Mouse (Mus musculus): Measurements from ENCODE around the gene Thap4. TPM values are rescaled to one million over a fixed set of nuclear protein-coding genes. Genes with fewer than 3 reads are reported as not detected.
A peak's percentile ranks its signal among the peaks of the same experiment; 100 is the strongest.
"Not testable (repeated sequence)": the region's sequence is repeated elsewhere in the genome, so short reads cannot be mapped to it uniquely, and the experiment has no call there.

The Thap4 gene
- total RNA-seq (2021), result 10 to 100 TPM; 61.0 to 65.6 TPM
- long read RNA-seq, experiment 1, full-length matches to known transcripts, result 31 of 40 reads
- long read RNA-seq, experiment 1, partial matches to known transcripts, result 9 of 40 reads
- long read RNA-seq, experiment 1, other reads (novel, unspliced or antisense), result 0 of 40 reads
- long read RNA-seq, experiment 2, full-length matches to known transcripts, result 32 of 41 reads
- long read RNA-seq, experiment 2, partial matches to known transcripts, result 9 of 41 reads
- long read RNA-seq, experiment 2, other reads (novel, unspliced or antisense), result 0 of 41 reads

DNA sequence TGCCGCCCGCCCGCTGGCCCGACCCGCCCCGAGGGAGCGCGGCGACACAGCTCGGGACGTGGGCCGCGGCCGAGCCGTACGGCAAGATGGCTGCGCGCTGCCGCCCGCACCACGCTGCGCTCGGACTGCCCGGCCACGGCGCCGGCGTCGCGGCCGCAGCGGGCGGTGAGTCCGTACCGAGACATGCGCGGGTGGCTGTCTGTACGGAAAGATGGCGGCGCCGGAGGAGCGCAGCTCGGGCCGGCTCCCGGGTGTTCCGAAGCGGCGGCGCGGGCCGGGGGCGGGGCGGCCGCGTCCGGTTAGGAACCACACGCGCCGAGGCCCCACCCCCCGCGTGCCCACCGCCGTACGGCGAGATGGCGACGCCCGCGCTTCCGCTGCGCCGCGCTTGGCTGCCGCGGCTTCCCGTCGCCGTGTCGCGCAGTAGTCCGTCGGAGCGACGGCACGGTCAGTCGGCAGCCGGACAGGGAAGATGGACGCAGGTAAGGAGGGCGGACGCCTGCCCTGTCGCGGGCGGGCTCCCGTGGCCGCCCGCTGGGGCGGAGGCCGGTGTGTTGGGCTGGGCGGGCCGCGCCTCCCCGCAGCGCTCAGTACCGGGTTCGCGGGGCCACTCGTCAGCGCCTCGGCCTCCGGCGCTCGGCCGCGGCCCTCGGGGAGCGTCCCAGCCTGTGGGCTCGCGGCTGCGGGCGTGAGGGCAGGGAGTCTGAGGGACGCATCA lies at the start of gene Thap4:
Gene Thap4, minus strand, starts transcription at position 292 of the 718 bp plus-strand sequence.
- DNase-seq, result peak; percentile 88 to 90

DNA sequence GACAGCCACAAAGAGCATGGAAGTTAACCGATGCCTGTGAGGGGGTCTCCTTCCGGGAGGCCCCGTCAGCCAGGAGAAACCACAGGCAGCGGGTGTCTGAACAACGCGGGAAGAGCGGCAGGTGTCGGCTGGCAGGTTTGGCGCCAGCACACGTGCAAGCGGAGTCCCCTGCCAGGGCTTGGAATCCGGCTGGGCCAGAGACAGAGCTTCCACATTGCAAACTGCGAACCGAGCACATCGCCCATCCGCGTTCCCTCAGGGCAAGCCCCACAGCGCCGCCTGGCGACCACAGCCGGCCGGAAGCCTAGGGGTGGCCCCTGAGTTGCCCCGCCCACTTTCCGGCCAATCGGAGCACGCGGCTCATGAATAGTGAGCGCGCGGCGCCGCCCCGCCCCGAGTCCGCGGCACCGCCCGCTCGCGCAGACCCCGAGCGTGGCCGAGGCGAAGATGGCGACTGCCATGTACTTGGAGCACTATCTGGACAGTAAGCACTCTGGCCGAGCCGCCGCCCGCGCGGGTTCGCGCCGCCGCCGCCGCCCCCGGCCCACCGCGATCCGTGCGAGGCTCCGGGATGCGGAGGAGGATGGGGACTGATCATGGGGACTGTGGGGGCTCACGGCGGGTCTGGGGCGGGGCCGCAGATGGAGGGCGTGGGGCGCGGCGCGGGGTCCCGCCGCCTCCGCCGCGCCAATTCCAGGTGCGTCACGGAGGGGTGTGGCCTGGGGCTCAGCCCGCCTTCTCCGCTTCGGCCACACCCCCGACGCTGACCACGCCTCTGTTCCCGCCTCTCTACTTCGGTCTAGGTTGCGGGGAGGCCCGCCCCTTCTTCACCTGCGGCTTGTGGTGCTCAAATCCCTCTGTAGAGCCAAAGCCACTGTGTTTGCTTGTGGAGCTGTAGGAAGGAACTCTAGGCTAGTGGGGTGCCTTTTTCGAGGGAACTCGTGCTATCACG lies 49.2 kb upstream of the Thap4 start, which contains the start of gene Ing5:
Gene Ing5, plus strand, starts transcription at position 410 of the 952 bp plus-strand sequence.
- intact Hi-C loops (cut with DNase I), result loop anchor here (5.0 kb wide), 1 partner anchor 137 kb away; no protein-coding TSS in a partner anchor
- DNase-seq, result peak; percentile 99 to 100

More for the DNA sequence above, at the start of gene Thap4:
- intact Hi-C loops (cut with DNase I), result no loop called here

DNA sequence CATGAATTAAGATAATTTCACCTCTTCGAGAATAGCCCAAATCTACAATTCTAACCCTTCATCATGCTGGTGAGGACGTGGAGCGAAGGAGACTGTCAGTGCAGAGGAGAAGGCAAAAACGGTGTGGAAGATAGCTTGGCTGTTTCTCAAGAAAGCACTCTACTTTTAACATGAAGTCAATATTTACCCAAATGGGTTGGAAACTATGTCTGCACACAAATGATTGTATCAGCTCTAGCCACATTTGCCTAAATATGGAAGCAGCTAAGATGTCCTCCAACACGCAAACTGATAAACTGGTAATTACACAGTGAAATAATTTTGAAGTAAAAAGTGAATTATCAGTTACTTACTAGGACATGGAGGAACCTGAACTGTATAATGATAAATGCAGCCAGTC lies 48.1 kb upstream of the Thap4 start:
- intact Hi-C loops (cut with DNase I), result loop anchor here (5.0 kb wide), 1 partner anchor 135 kb away; no protein-coding TSS in a partner anchor
- no peak for DNase-seq

DNA sequence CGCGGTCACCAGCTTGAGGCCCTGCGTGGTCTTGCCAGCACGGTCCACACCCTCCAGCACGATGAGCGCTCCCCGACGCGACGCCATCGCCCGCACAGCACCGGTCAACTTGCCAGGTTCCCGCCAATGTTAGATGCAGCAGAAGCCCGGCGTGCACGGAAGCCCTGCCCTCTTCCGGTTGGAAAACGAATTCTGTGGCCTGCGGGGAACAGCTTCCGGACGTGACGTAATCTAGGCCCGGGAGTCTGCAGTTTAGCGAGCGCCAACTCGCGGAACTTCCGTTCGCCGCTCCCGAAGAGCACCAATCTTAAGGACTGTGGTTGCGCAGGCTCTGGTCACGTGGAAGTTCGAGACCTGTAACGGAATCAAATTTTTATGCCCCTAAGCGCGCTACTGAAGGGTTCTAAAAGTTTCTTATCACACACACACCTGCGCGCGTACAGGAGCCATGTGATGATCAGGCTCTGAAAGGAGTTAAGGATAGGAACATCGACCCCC lies 47.1 kb upstream of the Thap4 start, which contains the start of gene Dtymk:
Gene Dtymk, minus strand, starts transcription at position 194 of the 498 bp plus-strand sequence.
- intact Hi-C loops (cut with DNase I), result loop anchor here (2.0 to 5.0 kb wide), 2 partner anchors 45 to 134 kb away; no protein-coding TSS in a partner anchor
- peak; percentile 81 to 88 for DNase-seq

DNA sequence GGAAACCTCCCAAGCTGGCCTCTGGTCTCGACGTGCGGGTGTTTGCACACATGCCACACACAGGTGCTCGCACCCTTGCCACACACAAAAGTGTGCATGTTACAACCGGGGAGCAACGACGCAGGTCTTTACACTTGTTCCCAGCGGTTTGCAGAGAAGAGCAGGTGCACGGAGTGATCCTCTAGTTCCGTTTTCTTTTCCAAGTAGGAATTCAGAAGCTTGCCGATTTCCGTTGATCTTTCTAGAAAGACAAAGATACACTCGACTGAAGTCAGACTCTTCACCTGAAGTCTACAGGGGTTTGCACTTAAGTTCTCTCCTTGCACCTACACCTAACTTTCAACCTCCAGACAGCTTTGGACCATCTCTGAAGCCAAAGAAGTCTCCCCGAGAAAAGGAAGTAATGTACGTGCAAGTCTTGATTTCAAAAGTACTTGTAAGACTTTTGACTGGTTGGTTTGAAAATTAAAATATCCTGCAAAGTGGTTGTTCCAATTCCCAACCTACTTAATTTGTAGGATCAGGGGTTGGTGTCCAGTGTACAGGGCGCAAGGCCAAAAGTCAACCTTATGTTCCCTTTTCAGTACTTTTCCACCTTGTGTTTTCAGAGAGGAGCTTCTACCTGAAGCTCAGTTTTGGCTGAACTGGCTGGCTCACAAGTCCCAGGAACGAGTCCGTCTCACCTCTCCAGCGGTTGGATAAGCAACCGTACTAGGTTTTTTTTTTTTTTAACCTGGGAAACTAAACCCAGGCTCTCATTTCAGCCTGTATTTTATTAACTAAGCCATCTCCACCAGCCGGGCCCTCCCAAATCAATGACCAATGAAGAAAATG lies 46.2 kb upstream of the Thap4 start:
- intact Hi-C loops (cut with DNase I), result loop anchor here (2.0 to 5.0 kb wide), 2 partner anchors 44 to 134 kb away; no protein-coding TSS in a partner anchor
- DNase-seq, result no peak

DNA sequence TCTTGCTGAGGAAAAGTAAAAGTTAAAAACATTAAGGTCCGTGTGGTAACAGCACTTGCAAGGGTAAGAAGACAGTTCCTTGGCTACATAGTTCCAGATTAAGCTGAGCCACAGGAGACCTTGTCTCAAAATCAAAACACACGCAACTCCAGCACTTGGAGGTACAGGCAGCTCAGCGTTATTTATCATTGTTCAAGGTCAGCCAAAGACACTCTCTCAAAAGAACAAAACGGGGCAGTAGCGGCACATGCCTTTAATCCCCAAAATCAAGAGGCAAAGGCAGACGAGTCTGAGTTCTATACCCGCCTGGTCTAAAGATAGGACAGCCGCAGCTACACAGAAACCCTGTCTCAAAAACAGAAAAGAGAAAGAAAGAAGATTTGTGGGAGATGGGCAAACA lies 41.2 kb upstream of the Thap4 start:
- intact Hi-C loops (cut with DNase I), result no loop called here
- DNase-seq, result no peak

DNA sequence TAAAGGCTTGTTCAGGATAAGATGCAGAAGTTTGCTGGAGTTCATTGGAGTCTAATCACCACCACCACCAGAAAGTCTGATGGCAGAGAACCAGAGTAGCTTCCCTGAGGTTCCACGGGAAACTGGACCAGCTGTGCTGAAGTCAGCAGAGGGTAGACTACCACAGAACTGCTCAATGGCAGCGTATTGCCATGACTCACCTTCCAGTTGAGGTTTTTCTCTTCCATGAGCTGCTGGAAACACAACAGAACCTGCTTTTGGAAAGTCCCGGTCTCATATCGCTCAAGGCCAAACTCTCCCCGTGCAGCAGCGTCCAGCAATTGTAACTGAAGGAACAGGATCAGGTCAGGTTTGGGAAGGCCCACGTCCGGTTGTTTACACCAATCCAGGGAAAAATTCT lies 39.9 kb upstream of the Thap4 start:
- intact Hi-C loops (cut with DNase I), result no loop called here
- no peak for DNase-seq

DNA sequence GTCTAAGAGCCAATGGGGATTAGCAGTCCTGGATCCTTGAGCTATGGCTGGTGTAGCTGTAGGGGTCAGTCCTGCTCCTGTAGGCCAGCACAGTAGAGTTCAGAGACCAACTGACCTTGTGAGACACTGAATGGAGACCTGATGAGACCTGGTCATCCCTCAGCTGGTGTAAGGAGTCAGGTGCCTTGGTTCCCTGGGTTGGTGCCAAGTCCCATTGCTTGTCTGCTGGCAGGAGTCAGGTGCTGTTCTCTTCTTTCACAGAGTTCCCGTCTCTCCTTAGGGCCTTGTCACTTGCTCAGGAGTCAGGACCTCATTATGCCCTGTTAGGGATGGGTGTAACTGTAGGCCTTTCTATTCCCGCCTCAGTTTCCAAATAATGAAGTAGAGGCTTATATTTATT lies 32.2 kb upstream of the Thap4 start:
- no peak for DNase-seq
- intact Hi-C loops (cut with DNase I), result no loop called here

DNA sequence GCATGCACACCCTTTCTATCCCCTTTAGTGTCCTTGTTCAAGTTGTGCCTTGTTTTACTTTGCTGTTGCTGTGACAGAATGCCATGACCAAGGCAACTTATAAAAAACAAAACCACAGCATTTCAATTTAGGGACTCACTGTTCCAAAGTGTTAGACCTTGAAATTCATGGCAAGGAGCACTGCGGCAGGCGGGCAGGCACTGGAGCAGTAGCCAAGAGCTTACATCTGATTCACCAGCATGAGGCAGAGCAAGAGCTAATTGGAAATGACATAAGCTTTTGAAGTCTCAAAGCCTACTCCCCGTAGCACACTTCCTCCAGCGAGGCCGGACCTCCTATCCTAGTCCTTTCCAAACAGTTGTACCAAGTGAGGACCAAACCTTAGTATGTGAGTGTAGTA lies 22.0 kb upstream of the Thap4 start:
- no peak for DNase-seq
- intact Hi-C loops (cut with DNase I), result no loop called here

DNA sequence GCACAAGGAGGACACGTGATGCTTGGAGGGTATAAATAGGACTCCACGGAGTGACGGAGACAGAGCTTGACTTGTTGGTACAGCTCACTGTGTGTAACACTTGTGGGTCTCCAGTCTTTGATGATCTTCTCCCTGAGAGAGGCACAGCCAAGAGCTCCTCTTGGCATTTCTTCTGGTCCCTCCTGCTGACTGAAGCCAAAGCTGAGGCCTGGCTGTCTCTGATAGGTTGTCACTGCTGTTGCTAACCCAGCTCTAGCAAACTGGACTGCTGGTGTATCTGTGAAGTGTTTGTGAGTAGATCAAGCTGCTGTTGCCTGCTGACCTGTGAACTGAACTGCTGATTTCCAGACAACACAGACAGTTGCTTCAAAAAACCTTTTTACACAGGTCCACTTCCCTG lies 15.2 kb upstream of the Thap4 start:
- intact Hi-C loops (cut with DNase I), result no loop called here

DNA sequence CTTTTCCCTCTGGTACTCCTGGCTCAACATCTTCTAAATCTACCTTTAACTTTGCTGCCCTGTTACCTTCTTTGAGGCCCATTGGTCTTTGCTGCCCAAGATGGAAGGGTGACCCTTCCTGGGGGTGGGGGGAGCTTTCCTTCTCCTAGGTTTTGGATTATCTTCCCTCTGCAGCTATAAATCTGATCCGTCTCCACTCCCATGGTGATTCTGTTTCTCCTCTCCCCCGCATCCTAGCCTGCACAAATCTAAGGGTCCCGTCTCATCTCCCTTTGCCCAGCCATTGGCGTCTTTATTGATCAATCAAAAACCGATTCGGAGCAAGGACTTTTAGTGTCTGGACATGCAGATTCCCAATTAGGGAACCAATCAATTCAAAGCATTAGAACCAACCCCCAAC lies 12.9 kb upstream of the Thap4 start:
- no peak for DNase-seq
- intact Hi-C loops (cut with DNase I), result no loop called here

More for the DNA sequence above, 15.2 kb upstream of the Thap4 start:
- no peak for DNase-seq

DNA sequence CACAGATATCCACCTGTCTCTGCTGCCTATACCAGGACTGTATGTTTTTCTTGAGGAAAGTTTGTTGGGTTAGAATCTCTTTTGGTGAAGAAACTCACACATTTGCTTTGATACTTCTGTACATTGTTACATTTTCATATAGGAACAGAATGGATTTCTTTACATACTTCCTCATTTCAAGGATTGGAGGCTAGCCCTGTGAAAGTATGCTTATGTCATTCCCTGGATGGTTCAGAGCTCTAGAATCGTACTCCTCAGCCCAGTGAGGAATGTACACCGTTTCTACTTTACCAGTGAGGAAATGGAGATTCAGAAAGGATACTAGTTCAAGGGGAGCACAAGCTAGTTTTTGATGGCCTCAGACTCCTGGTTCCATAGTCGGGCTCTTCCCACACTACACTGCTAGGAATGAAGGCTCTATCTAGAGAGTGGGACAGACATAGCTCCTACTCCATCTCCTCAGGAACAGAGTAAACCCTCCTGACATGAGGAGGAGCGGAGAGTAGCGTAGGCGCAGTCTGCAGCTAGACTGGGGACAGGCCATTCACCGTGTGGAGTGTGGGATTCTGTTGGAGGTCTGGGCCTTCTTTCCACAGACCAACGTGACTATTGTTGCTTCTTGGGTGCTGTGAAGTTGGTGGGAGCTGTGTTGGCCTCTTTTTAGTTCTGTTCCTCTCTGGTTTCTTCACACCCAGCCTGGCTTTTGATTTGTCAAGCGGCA lies 10.4 kb upstream of the Thap4 start:
- intact Hi-C loops (cut with DNase I), result no loop called here
- DNase-seq, result no peak

DNA sequence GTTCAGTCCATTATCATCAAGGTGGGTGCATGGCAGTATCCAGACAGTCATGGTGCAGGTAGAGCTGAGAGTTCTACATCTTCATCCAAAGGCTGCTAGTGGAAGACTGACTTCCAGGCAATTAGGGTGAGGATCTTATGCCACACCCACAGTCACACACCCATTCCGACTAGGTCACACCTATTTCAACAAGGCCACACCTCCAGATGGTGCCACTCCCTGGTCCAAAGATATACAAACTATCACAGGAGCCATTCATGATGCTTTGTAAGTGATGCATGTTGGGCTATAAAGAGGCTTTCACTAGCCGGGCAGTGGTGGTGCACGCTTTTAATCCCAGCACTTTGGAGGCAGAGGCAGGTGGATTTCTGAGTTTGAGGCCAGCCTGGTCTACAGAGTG lies 8.9 kb upstream of the Thap4 start:
- DNase-seq; intact Hi-C loops (cut with DNase I): not testable (repeated sequence)

DNA sequence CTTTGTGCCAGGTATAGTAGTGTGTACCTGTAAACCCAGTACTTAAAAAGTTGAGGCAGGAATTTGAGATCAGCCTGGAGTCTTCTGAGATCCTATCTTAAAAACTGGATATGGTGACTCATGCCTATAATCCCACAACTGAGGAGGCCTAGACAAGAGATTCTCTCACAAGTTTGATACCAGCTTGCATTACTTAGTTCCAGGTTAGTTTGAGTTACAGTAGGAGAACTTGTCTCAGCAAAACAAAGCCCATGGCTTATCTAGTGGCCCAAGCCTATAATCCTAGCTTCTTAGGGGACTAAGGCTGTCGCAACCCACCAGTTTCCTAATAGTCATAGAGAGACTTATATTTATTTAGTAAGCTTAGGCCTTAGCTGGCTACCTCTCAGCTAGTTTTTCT lies 5.4 kb upstream of the Thap4 start:
- DNase-seq, result no peak
- intact Hi-C loops (cut with DNase I), result no loop called here

DNA sequence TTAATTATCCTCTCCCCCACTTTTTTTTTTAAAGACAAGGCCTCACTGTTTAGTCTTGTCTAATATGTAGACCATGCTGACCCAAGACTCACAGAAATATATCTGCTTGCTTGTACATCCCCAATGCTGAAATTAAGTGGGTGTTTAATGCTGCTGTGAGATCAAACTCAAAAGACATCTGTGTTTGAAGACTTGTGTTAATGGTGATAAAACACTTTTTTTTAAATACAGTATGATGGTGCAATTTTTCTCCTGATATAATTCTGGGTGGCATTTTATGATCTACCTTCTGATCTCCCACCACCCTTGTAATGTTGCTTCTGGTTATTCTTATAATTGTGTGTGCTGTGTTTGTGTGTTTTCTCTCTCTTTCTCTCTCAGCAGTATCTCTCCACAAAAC lies 1.5 kb upstream of the Thap4 start:
- no peak for DNase-seq
- intact Hi-C loops (cut with DNase I), result loop anchor here (2.0 kb wide), 1 partner anchor 45 kb away; the partner anchor contains the start of gene Dtymk

DNA sequence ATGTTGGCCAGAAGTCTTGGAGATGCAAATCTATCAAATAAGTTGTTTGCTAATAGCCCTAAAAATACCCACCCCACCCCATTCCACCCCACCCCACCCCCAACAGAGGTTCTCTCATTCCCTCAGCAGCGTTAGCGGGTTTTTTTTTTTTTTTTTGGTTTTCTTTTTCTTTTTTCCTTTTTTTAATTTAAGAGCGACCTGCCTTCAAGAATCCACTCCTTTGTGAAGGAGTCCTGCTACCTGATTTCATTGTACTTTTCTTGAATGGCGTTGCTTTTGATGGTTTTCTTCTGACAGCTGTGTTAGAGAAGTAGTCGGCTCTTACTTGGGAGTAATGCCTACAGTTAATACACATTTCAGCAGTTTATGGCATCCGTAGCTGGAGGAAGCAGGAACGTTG lies 954 bp upstream of the Thap4 start:
- intact Hi-C loops (cut with DNase I), result loop anchor here (2.0 kb wide), 1 partner anchor 45 kb away; the partner anchor contains the start of gene Dtymk
- no peak for DNase-seq

DNA sequence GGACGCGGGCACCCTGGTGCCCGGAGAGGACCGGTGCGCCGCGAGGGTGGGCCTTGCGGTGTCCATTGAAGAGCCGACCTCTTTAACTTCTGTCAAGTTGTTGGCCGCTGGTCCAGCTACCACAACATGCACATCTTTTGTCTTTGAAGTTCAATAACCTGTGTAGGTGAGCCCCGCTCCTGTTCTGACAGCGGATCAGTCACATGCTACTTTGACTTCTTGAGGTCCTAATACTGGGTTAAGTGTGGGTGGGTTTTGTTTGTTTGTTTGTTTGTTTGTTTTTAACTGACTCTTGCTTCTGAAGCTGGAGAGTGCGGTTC lies 587 bp upstream of the Thap4 start:
- DNase-seq, result no peak
- intact Hi-C loops (cut with DNase I), result no loop called here

DNA sequence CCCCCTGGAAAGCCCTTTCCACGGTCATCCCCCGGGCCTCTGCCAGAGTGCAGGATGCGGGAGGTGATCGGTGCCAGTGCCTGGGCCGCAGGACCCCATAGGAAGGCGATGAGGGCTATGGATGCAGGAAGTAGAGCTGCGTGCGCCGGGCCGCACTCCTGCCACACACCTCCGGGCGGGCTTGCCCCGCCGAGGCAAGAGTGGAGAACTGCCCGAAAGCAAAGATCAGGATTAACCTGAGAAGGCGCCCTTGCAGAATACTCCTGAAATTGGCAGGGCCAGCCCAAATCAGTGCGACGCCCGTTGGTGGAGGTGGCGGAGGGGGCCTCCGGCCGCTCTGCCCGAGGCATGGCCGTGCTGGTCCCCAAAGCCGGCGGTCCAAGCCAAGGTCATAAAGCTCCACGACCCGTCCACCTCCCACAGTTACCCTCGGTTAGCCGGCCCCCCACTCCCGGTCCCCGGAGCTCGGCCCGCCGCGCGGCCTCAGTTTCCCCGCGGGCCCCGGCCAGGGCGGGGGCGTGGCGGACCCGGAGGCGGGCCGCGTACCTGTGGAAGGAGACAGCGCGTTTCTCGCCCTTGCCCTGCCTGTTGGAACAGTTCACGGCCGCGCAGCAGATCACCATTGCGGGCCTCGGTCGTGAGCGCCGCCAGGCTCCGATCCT lies 622 bp downstream of the Thap4 start:
- intact Hi-C loops (cut with DNase I), result no loop called here
- DNase-seq, result peak in 1 of 2 experiments; percentile 9

All from gastrocnemius, postnatal 36 days (tissue).